Mouse (Mus musculus): ENCODE results near the gene Rpl38.

The Rpl38 gene

DNA sequence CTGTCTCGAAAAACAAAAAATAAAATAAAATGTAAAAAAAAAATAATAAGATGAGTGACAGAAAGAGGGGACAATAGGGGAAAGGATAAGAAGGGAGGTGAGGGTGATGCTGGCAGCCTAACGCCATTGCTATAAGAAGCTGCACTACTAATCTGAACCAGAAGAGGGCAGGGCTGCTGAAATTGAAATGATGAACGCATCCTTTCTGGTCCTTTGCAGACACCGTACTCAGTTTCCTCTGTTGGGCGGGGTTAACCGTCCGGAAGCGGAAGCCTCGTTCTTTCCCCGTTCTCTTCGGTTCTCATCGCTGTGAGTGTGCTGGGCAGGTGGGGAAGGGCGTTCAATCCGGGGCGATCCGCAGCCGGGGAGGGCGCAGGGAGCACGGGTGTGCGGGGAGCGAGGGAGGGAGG, at the start of gene Rpl38:
TSS of gene Rpl38 (plus strand) at position 224 of the 410 bp plus-strand sequence.
- peak; percentile 87 for DNase-seq (ENCODE audit: low read depth)

- DNase-seq (ENCODE audit: low read depth) = no peak
Observed at GRCm38 (mm10) chr11:114618697-114619417, 49.5 kb upstream of the Rpl38 start.

DNA sequence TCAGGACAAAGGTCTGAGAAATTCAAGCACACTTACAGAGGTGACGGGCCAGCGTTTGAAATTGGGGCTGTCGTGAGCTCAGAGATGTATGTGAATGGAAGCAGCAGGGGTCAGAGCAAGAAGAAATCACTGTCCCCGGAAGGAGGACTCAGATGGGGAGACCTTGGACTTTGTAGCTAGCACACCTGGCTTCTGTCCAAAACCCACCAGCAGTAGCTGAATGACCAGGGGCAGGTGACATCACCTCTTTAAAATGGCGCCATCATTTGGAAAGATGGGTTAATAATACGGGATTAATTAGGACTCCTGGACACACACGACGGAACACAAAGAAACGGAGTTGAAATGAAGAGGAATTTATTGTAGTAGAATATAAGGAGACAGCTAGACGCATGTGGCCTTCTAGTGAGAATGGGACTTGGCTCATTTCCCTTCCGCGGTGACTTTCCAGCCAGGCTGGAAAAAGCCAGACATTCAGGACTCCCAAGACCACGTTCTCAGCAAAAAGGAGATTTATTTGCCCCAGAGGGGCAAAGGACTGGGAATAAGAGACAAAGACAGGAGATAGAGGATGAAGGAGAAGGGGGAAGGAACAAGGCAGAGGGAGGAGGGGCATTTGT, 42.1 kb upstream of the Rpl38 start:
- DNase-seq (ENCODE audit: low read depth) = no peak

DNA sequence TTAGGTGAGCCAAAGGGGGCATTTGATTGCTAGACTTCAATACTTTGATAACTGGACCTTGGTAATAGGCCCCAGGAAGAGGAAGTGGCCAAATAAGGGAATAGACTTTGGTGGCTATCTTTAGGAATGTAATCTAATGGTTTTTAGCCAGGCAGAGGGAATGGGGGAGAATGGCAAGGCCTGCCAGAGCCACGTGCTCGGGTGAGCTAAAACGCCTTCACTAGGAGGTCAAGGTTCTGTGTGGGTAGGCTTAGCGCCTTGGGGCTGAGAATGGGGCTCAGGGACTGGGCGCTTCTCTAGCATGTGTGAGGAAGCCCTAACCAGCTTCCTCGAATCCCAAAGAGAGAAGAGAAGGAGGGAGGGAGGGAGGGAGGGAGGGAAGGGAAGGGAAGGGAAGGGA, 41.3 kb upstream of the Rpl38 start:
- no peak for DNase-seq (ENCODE audit: low read depth)

DNA sequence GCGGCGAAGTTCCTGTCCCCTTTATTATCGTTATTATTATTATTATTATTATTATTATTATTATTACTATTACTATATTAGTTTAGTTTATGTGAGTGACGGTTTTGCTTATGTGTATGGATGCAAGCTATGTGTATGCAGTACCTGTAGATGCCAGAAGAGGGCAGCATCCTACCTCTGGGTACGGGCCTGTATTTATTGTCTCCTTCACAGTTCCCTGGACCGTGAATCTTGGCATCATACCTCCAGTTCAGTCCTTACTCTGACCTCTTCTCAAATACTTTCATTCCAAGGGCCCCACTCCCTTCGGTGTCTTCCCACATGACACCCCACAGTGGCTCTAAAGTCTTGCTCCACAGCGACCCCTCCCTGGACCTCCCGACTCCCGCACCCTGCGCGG, 40.3 kb upstream of the Rpl38 start:
- DNase-seq (ENCODE audit: low read depth) = no peak

- no peak for DNase-seq (ENCODE audit: low read depth)
Observed at GRCm38 (mm10) chr11:114630044-114630443, 38.3 kb upstream of the Rpl38 start.

- no peak for DNase-seq (ENCODE audit: low read depth)
Observed at GRCm38 (mm10) chr11:114632266-114632665, 36.1 kb upstream of the Rpl38 start.

DNA sequence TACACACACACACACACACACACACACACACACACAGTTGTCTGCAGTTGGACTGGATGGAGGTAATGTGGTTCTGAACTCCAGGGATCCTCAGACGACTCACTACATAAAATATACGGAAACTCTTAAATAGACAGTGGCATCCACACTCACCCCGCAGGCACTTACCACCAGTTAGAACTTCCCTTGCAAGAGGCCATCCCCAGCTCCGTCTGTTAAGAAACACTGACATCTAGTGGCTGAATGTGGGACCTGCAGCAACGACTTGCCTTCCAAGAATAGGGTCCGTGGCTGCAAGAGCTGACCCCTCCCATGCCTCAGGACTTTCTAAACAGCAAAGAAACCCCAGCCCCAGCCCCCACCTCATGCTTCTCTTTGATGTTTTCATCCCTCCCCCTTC, 32.0 kb upstream of the Rpl38 start:
- peak; percentile 41 for DNase-seq (ENCODE audit: low read depth)

DNA sequence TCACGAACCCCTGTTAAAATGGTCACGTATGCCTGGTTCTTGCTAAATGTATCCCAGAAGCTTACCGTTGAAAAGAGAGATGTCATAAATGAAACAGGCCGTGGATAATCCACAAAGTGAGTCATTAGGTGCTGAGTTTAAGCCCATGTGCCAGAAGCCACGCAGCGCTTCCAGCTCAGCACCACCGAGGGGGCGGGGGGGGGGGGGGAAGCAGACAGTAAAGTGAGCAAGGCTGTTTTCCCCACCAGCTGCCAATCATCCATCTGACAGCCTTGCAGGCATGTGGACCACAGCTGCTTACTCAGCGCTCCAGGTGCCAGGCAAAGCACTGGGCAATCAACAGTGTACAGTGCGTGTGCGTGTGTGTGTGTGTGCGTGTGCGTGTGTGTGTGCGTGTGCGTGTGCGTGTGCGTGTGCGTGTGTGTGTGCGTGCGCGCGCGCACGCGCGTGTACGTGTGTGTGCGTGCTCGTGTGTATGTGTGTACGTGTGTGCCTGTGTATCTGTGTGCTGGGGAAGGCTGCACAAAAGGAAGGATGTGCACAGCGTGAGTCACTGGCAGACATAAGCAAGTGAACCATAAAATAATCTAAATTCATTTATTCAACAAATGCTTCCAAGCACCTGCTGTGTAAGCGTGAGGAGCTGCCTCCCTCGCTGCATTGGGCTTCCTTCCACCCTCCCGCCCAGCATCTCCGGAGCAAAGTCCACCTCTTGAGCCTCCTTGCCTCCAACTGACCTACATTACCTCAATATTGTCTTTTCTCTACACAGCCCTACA, 31.4 kb upstream of the Rpl38 start:
- no peak for DNase-seq (ENCODE audit: low read depth)

DNA sequence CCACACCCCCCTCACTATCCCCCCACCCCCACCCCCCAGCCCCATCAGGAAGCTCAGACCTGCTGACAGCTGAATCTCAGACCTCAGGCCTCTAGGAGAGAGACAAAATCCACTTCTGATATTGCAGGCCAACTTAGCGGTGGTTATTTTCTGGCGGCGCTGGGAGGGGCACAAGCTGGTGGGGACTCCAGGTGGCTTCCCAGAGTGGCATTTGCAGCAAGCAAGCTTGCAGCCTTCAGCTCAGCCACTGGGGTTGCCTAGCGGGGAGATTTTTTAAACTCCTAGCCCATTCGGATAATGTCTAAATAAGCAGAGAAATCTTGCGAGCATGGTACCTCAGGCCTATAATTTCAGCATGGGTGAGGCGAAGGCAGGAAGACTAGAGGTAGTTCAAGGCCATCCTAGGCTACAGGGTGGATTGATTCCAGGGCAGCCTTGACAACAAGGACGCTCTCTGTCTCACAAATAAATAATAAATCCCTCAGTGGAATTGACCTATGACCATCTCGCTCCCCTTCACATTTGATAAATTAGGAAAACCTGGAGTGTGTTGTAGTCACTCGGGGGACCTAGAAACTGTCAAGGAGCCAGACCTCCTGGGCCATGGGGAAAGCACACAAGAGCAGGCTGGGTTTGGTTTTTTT, 29.6 kb upstream of the Rpl38 start:
- DNase-seq (ENCODE audit: low read depth) = no peak

GRCm38 (mm10) chr11:114639681-114640103, 28.6 kb upstream of the Rpl38 start:
- DNase-seq (ENCODE audit: low read depth) = no peak

- DNase-seq (ENCODE audit: low read depth) = no peak
Observed at GRCm38 (mm10) chr11:114640658-114641057, 27.7 kb upstream of the Rpl38 start.

DNA sequence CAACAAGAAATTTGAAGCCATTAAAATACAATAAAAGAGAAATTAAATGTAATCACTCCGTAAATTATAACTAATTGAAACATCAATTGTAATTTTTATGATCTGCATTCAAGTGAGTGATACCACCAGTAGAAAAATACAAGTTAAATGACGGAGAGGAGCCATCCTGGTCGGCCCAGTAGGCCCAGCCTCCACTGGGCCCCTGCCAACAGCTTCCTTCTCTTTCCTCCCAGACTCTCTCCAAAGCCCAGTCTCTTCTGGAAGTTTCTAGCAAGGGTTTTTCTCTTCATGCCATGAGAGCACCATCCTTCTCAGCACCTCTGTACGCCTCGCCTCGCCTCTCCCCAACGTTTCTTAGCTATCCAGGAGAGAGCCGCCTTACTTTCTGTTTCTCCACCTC, 27.2 kb upstream of the Rpl38 start:
- DNase-seq (ENCODE audit: low read depth) = no peak

DNA sequence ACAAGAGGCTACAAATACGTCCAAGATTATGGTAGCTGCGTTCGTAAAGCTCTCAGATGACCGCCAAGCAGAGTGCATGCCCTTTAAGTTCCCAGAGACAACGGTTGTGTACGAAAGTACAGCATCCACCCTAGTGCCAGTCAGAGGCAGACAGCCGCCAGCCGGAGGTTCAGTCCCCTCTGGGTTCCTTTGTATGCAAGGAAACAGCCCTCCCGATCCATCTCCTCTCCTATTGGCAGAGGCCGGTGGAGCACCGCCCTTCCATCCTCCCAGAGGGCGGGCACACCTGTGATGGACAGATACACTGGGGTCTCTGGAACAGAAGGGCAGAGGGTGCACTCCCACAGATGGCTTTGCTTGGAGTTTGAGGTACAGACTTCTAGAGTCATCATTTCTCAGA, 26.1 kb upstream of the Rpl38 start:
- no peak for DNase-seq (ENCODE audit: low read depth)

GRCm38 (mm10) chr11:114642926-114643325, 25.4 kb upstream of the Rpl38 start:
- DNase-seq (ENCODE audit: low read depth) = no peak

DNA sequence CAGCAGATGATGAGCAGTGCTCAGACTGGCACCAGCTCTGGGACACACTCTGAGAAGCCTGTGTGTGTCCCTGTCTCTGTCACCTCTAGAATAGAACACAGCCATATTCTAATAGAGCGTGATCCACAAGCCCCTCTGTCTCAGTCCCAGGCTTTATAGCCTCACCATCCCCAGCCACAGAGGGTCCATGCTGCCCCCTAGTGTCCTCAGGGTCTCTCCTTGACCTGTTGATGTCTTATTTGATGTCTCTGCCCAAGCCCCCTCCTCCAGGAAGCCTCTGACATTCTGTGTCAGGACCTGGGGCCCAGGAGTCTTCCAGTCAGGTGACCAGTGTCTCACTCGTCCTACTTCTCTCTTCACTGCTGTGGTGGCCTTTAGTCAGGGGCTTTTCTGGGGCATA, 24.2 kb upstream of the Rpl38 start:
- no peak for DNase-seq (ENCODE audit: low read depth)

- DNase-seq (ENCODE audit: low read depth) = no peak
Observed at GRCm38 (mm10) chr11:114649510-114649909, 18.8 kb upstream of the Rpl38 start.

GRCm38 (mm10) chr11:114652531-114652930, 15.8 kb upstream of the Rpl38 start:
- no peak for DNase-seq (ENCODE audit: low read depth)

DNA sequence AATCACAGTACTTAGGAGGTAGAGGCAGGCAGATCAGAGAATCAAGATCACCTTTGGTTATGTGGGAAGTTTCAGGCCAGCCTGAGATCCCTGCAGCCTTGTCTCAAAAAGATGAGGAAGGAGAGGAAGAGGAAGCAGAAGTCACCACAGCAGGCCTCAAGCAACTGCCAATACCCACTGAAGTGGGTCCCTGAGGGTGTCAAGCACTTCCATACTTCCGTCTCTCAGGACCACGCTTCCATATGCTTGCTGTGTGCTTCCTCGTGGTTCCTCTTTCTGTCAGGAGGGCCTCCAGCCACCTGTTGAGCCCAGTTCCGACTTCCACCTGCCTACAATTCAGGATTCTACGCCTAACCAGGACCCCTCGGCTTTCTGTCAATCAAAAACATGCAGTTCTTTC, 14.7 kb upstream of the Rpl38 start:
- no peak for DNase-seq (ENCODE audit: low read depth)

- no peak for DNase-seq (ENCODE audit: low read depth)
Observed at GRCm38 (mm10) chr11:114654552-114654951, 13.8 kb upstream of the Rpl38 start.

DNA sequence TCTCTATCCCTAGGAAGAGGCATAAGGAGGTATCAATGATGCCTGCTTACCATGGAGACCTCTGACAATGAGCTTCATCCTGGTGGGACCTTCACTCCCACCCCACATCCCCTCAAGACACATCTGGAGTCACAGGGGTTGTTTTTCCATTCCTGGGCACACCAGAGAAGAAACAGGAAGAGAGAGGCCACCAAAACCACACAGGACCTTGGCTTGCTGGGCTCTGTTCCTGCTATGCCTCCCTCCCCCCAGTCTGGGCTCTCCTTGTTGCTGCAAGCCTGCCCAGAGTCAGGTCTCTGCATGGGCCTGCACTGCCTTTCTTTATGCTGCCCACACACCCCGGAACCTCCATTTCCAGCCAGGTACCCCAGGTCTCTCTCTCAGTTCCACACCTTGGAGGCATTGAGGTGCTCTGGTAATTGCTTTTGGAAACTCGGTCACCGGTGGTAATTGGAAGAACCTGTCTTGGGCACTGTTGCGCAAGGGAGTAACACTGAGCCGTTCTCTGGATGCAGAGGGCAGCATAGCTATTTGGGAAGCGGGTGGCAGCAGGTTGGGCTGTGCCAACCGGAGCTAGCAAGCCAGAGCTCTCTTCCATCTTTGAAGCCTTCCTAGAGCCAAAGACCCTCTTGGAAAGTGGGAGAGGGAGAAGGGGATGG, 12.8 kb upstream of the Rpl38 start:
- DNase-seq (ENCODE audit: low read depth) = no peak

- DNase-seq (ENCODE audit: low read depth) = no peak
Observed at GRCm38 (mm10) chr11:114656994-114657644, 11.2 kb upstream of the Rpl38 start.

Data from fibroblast of lung, adult 2 months (primary cell).